Mouse (Mus musculus) embryonic facial prominence, embryonic 10.5 days (tissue): ENCODE measurements at regions not wholly inside any gene's neighbourhood (a gene's known extent, or its start where the extent isn't known, plus 50 kb on each side); places are given as distances from the start of the nearest gene placed in this dataset.

ENCODE experiments used
- DNase-seq: peaks from one replicate; pipeline ENCODE4 v3.0.0-alpha.2; 2017; ENCODE audit warnings: low spot score
- H3K27ac ChIP-seq: fragments of 300-500 bp; sonication (generic); replicated peaks from 2 replicates; pipeline ENCODE4 v1.5.1; 2016; ENCODE audit warnings: mild to moderate bottlenecking
- H3K27me3 ChIP-seq: fragments of 300-500 bp; sonication (generic); replicated peaks from 2 replicates; pipeline ENCODE4 v1.6.1; 2016; ENCODE audit warnings: low read depth, mild to moderate bottlenecking; ENCODE audit not compliant: poor library complexity, severe bottlenecking
- H3K36me3 ChIP-seq: fragments of 300-500 bp; sonication (generic); replicated peaks from 2 replicates; pipeline ENCODE4 v1.6.1; 2016; ENCODE audit warnings: mild to moderate bottlenecking, moderate library complexity
- H3K4me1 ChIP-seq: fragments of 300-500 bp; sonication (generic); 2 replicates; pipeline ENCODE4 v1.6.1; 2016
- H3K4me3 ChIP-seq: fragments of 300-500 bp; sonication (generic); 2 replicates; pipeline ENCODE4 v1.5.1; 2016; ENCODE audit warnings: mild to moderate bottlenecking, moderate library complexity
- H3K9me3 ChIP-seq: fragments of 300-500 bp; sonication (generic); 2 replicates; pipeline ENCODE4 v1.6.1; 2016; ENCODE audit warnings: mild to moderate bottlenecking
- WGBS: fragments of 180-500 bp; shearing (Covaris S2); methylation state at CpG from one replicate; pipeline ENCODE4 v1.1.7; 2016; 5-methylcytosine and 5-hydroxymethylcytosine counted together

DNA sequence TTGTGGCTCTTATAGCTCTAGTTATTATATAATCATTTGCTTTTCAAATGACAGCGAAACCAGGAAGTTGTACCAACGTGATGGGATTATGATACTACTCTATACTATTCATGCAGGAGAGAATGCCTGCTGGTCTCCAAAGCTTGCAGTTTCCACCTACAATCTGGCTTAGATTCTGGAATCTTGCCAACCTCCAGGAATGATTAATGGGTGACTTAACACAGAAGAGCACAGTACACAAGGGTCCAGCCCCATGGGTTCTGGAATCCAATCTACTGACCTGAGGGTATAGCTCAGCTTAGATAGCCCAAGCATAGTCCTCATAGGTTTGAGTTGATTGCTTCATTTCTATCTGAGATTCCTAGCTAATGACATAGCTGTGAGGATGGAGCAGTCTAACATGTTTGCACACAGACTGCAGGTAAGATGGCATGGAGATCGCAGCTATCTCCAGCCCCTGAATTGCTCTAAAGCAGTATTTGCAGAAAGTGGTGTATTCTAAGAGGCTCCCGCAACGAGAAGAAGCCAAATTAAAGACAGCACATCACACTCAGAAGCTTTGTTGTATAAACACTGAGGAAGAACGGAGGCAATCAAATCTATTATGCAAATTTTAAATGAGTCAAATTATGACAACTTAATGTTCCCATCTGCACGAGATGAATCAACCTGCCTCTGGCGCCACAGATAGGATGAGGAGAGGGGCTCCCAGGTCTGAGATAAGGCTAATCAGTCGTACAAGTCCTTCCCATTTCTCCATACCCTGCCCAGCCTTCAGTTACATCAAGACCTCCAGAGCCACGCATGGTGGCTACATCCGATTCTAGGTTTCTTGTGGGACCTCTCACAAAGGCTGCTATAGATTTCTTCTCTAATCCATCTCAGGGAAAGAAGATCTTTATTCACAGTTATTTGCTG is 160.7 kb upstream of the Tgfbr2 start:
- WGBS, result 87% methylated on average over 11 of the region's 11 CpGs

DNA sequence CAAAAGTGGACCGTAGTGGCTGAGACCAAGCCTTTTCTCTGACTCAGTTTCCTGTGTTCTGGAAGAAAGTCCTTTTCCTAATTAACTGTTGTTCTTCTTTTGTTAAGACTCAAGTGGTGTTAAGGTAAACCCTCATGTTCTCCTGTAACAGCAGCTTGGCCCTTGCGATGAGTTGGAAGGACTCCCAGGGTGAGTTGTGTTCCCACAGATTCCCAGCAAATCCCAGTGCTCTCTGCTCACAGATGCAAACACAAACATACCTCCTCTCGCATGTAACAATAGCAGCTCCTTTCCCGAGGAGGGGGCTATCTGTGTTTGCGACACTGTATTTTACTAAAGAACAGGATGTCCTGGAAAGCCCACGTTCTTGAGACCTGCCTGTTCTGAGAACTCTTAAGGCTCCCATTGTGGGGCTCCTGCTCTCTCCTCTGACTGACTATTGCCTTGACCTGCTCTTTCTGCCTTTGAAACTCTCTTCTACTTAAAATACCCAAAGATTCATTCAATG is 158.8 kb upstream of the Tgfbr2 start:
- no peak overlapping the region for H3K27ac ChIP-seq
- H3K27me3 ChIP-seq, result no peaks in the 10 kb centered on the region
- H3K4me1 ChIP-seq, result no peaks in the 10 kb centered on the region
- H3K4me3 ChIP-seq, result no peak overlapping the region
- peaks cover 3% of the 10 kb centered on the region; the same call in 1 of the 2 replicates for H3K9me3 ChIP-seq
- H3K36me3 ChIP-seq, result no peaks in the 10 kb centered on the region
- WGBS, result 74% methylated on average over 6 of the region's 6 CpGs
- no peak for DNase-seq

More for the DNA sequence above, 160.7 kb upstream of the Tgfbr2 start:
- no peaks in the 10 kb centered on the region for H3K36me3 ChIP-seq
- no peak overlapping the region for H3K4me3 ChIP-seq
- H3K27ac ChIP-seq, result no peak overlapping the region
- H3K27me3 ChIP-seq, result no peaks in the 10 kb centered on the region
- peaks cover 3% of the 10 kb centered on the region; the same call in 1 of the 2 replicates for H3K9me3 ChIP-seq
- no peaks in the 10 kb centered on the region for H3K4me1 ChIP-seq
- no peak for DNase-seq

DNA sequence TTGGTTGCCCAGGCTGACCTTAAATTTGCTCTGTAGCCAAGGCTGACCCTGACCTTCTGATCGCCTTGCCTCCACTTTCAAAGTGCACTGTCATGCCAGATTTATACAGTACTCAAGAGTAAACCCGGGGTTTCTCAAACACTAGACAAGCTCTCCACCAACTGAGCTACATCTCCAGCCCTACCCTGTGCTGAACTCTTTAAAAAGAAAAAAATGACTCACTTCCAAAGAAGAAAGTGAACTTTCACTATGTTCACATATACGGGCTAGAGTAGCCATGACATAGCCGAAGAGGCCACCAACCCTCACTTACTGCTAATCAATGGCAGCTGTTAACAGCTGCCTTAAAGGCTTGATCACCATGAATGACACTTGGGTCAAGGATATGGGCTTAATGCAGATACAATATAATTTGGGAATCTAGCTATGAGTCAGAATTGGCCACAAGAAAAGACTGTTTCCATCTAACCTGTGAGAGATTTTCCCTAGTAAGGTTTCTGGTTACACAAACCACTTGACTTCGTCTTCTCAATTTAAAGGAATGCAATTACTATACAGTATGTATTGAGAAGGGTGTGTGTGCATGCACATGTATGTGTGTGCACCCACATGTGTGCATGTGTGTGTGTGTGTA is 157.4 kb upstream of the Tgfbr2 start:
- H3K4me3 ChIP-seq, result no peak overlapping the region
- H3K4me1 ChIP-seq, result peaks cover 4% of the 10 kb centered on the region
- no peak overlapping the region for H3K27ac ChIP-seq
- H3K27me3 ChIP-seq, result no peaks in the 10 kb centered on the region
- WGBS, result 76% methylated on average over 5 of the region's 5 CpGs
- H3K9me3 ChIP-seq, result no peaks in the 10 kb centered on the region
- DNase-seq, result no peak
- no peaks in the 10 kb centered on the region for H3K36me3 ChIP-seq

DNA sequence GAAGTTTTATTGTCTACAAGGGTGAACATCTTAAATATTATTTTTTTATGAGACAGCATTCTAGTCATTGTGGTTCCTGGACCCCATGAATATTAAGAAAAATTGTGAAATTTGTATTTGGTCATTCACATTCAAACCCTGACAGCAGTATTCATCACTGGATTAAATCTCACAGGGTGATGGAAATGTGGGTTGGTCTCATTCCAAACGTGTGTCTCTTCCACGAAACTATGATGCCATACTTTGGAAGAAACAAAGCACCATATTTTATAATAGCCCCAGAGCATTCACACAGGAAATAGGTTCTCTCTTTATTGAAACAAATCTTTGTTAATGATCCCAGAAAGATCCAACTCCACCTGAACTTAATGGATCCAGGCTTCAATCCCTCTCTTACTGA is 156.2 kb upstream of the Tgfbr2 start:
- H3K4me3 ChIP-seq, result no peak overlapping the region

DNA sequence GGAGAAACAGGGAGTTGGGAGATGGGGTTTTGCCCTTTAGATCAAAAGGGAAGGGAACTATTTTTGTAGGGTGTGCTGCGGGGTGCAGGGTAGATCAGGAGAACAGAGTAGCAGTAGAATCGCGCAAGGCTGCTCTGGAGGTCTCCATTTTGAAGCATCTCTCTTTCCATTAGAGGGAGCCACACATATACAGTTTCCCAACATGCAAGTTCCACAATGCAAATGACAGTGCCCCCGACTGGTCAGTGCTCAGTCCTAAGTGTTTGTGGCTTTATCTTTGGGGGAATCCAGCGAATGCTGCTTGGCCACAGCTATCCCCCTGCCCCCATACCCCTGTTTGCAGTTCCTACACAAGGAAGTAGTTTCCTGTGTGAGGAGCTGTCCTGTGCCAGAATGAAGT is 155.6 kb upstream of the Tgfbr2 start:
- H3K4me1 ChIP-seq, result peaks cover 4% of the 10 kb centered on the region
- H3K27me3 ChIP-seq, result no peaks in the 10 kb centered on the region
- no peaks in the 10 kb centered on the region for H3K36me3 ChIP-seq
- no peak overlapping the region for H3K4me3 ChIP-seq
- no peak overlapping the region for H3K27ac ChIP-seq
- no peak for DNase-seq
- H3K9me3 ChIP-seq, result no peaks in the 10 kb centered on the region
- WGBS, result 65% methylated on average over 5 of the region's 5 CpGs

More for the DNA sequence above, 156.2 kb upstream of the Tgfbr2 start:
- Histone ChIP-seq H3K36me3 (no peaks in the 10 kb centered on the region), H3K9me3 (no peaks in the 10 kb centered on the region), H3K27ac (no peak overlapping the region), H3K4me1 (peaks cover 4% of the 10 kb centered on the region), H3K27me3 (no peaks in the 10 kb centered on the region)
- no peak for DNase-seq
- WGBS, result 86% methylated on average over 2 of the region's 2 CpGs

DNA sequence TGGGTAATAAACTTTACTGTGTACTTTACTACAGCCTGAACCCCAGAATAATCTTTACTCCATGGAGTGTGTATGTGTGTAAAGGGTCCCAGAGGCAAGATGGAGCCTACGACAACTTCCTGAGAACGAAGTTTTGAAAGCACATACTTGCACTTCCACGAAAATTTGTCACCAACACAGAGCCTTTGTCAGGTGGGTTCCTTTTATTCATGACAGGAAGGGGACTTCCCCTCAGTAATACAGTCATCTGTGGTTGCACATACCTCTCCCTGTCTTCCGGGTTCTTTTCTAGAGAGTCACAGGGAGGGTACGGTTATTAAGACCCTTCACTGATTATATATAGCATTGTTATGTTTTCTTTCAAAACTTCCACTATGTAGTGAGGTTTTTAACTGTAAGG is 154.0 kb upstream of the Tgfbr2 start:
- Histone ChIP-seq H3K27ac (no peak overlapping the region), H3K36me3 (no peaks in the 10 kb centered on the region), H3K27me3 (no peaks in the 10 kb centered on the region), H3K4me1 (peaks cover 4% of the 10 kb centered on the region), H3K9me3 (no peaks in the 10 kb centered on the region), H3K4me3 (no peak overlapping the region)
- 84% methylated on average over 5 of the region's 5 CpGs for WGBS
- no peak for DNase-seq

DNA sequence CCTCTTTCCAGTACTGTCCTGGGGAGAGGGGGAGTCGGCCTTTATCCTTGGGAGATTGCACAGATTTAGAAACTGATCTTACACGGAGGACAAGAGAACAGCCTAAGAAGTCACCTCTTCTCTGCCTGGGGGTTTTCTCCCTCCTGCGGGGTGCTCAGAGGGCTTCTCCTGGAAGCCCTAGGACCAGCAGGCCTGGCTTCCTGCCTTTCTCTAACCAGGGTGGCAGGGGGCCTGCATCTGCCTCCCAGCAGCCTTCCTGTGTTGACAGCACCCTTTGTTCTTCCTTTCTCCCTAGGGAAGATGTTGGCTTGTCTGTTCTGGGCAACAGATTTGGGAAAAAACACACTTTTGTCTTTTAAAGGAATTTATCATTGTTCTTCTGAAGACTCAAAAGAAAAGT is 153.0 kb upstream of the Tgfbr2 start:
- Histone ChIP-seq H3K4me3 (no peak overlapping the region), H3K36me3 (no peaks in the 10 kb centered on the region), H3K4me1 (peaks cover 4% of the 10 kb centered on the region), H3K27ac (peak overlapping the region; percentile 67), H3K27me3 (no peaks in the 10 kb centered on the region), H3K9me3 (no peaks in the 10 kb centered on the region)
- WGBS, result 23% methylated on average over 3 of the region's 3 CpGs
- no peak for DNase-seq

DNA sequence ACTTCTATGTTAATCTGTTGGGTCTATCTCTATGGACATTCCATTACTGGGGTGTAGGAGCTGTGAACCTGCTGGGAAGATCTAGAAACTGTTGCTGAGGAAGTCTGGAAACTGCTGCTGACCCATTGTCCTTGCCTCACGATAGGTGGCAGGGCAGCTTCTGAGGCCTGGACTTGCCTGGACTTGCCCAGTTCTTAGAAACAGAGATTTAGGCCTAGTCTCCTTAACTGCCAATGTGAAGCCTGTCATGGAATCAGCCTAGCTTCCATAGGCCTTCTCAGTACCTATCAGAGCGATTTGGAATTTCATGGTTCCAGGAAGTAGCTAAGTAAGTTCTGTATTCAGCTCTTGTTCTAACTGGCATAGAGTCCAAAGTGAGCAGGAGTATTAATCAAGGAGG is 151.9 kb upstream of the Tgfbr2 start:
- H3K4me3 ChIP-seq, result no peak overlapping the region
- no peaks in the 10 kb centered on the region for H3K36me3 ChIP-seq
- no peaks in the 10 kb centered on the region for H3K9me3 ChIP-seq
- no peak overlapping the region for H3K27ac ChIP-seq
- DNase-seq, result no peak
- H3K27me3 ChIP-seq, result no peaks in the 10 kb centered on the region
- WGBS, result 97% methylated on average over 2 of the region's 2 CpGs
- H3K4me1 ChIP-seq, result peaks cover 4% of the 10 kb centered on the region

DNA sequence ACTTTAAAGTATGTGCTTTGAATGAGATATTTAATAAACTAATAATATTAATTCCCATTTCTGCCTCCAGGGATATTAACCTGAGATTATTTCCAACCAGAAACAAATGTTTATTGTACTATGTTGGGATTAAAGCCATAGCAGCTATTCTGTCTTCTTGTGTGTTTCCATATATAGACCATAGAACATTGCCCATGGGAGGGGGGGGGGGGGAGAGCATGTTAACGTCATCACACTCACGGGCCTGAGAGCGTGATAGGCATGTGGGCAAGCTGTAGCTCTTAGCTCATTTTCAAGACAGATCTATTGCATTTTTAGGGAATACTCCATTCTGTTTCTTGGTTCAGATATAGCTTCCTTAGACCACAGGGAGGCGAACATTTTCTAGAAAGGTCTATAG is 149.8 kb upstream of the Tgfbr2 start:
- Histone ChIP-seq H3K4me3 (no peak overlapping the region), H3K9me3 (no peaks in the 10 kb centered on the region), H3K36me3 (no peaks in the 10 kb centered on the region), H3K4me1 (peaks cover 9% of the 10 kb centered on the region), H3K27me3 (no peaks in the 10 kb centered on the region), H3K27ac (no peak overlapping the region)
- DNase-seq, result no peak
- WGBS, result 91% methylated on average over 4 of the region's 4 CpGs

DNA sequence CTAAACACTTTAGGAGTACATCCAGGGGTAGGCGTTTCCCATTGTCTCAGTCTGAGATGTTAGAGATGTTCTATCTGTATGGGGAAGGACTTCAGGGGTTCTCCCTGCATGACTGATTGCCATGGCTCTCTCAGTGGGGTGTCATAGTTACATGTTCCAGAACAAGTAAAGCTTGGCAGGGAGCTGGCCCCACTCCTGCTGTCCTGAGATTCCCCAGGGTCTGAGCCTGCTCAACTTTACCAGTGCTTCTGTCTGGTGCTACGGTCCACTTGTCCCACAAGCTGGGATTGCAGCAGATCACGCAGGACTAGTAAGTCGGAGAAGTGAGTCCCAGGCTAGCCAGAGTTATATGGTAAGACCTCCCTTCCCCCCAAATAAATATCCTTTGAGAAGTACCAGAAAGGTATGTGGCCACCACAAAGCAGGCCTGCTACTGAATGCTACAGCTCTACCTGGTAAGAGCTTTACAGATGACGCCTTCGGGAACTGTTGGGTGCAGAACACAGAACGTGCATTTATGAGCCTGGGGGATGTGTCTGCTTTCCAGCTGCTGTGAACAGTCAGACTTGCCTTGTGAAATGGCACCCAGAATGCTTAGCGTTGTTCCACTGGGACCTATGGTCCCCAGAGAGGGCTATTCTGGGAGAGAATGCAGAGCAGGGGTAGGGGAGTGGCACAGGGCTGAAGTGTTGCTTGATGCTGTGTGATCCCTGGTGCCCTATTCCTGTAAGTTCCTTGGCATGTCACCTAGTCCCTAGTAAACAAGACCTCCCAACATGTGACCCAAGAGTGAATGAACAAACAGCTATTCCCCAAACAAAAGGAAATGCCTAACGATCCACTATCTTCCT is 148.9 kb upstream of the Tgfbr2 start:
- Histone ChIP-seq H3K36me3 (no peaks in the 10 kb centered on the region), H3K4me1 (peaks cover 9% of the 10 kb centered on the region), H3K27ac (no peak overlapping the region), H3K27me3 (no peaks in the 10 kb centered on the region), H3K4me3 (no peak overlapping the region), H3K9me3 (no peaks in the 10 kb centered on the region)
- no peak for DNase-seq
- WGBS, result 87% methylated on average over 9 of the region's 9 CpGs

DNA sequence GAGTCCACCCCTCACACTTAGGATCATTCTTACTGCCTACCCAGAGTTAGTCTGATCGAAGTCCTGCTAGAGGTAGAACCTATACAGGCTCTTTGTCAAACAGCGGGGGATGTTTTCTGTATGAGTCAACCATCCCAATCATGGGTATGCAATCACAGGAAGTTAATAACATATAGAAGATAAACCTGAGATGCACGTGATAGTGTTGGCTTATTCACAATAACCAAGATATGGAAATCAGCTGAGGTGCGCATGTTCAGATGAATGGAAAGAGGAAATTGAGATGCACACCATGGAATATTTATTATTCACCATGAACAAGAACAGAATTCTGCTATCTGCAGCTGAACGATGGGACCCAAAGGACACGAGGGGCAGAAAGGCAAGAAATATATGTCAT is 146.7 kb upstream of the Tgfbr2 start:
- Histone ChIP-seq H3K4me1 (peaks cover 5% of the 10 kb centered on the region; the same call in 1 of the 2 replicates), H3K4me3 (no peak overlapping the region), H3K36me3 (no peaks in the 10 kb centered on the region), H3K27ac (no peak overlapping the region), H3K27me3 (no peaks in the 10 kb centered on the region), H3K9me3 (no peaks in the 10 kb centered on the region)
- WGBS, result 94% methylated on average over 6 of the region's 6 CpGs
- DNase-seq, result no peak

DNA sequence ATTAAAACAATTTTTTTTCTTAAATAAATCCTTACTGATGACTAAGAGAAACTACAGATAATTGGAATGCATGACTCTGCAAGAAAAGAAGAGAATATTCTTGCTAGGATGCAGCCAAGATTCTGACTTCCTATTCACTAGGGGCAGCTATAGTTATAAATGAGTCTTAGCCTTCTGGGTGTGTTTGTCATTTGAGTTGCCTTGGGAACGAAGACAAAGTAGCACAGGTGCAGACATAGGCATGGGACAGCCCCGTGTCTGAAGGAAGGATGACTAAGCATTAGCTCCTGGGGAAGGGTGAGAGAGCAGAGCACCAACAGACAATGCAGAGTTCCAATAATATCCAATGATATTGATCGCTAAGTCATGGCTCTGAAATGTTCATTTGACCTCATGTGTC is 144.3 kb upstream of the Tgfbr2 start:
- no peak for DNase-seq
- Histone ChIP-seq H3K4me3 (no peak overlapping the region), H3K4me1 (peaks cover 5% of the 10 kb centered on the region; the same call in 1 of the 2 replicates), H3K27ac (no peak overlapping the region), H3K9me3 (no peaks in the 10 kb centered on the region), H3K36me3 (no peaks in the 10 kb centered on the region), H3K27me3 (no peaks in the 10 kb centered on the region)
- WGBS, result 85% methylated on average over 3 of the region's 3 CpGs
